Mouse (Mus musculus) neural tube, embryonic 13.5 days (tissue): ENCODE results near the gene Mospd3. TPM values are rescaled to one million over a fixed set of nuclear protein-coding genes. Genes with fewer than 3 reads are reported as not detected.
"Not testable (repeated sequence)": the region's sequence is repeated elsewhere in the genome, so short reads cannot be mapped to it uniquely, and the experiment has no call there.

Source experiments
- ATAC-seq: fragments of 200-750 bp; cut with Nextera tagmentation; 2 replicates; pipeline ENCODE4 v1.8.0; 2017; ENCODE audit warnings: low read depth, mild to moderate bottlenecking, moderate TSS enrichment, moderate library complexity
- H3K27ac ChIP-seq: fragments of 300-500 bp; sonication (generic); replicated peaks from 2 replicates; pipeline ENCODE4 v1.5.1; 2015; ENCODE audit warnings: moderate library complexity, mild to moderate bottlenecking, inconsistent platforms
- H3K27me3 ChIP-seq: fragments of 300-500 bp; sonication (generic); 2 replicates; pipeline ENCODE4 v1.6.1; 2015; ENCODE audit warnings: mild to moderate bottlenecking, inconsistent platforms
- H3K36me3 ChIP-seq: fragments of 300-500 bp; sonication (generic); 2 replicates; pipeline ENCODE4 v1.6.1; 2015; ENCODE audit warnings: mild to moderate bottlenecking, inconsistent platforms
- H3K4me1 ChIP-seq: fragments of 300-500 bp; sonication (generic); replicated peaks from 2 replicates; pipeline ENCODE4 v1.6.1; 2015; ENCODE audit warnings: inconsistent platforms
- H3K4me2 ChIP-seq: fragments of 300-500 bp; sonication (generic); 2 replicates; pipeline ENCODE4 v1.6.1; 2015; ENCODE audit warnings: inconsistent platforms, mild to moderate bottlenecking, moderate library complexity
- H3K4me3 ChIP-seq: fragments of 300-500 bp; sonication (generic); 2 replicates; pipeline ENCODE4 v1.5.1; 2015; ENCODE audit warnings: mild to moderate bottlenecking, inconsistent platforms
- H3K9ac ChIP-seq: fragments of 300-500 bp; sonication (generic); 2 replicates; pipeline ENCODE4 v1.6.1; 2015; ENCODE audit warnings: moderate library complexity, mild to moderate bottlenecking, inconsistent platforms
- H3K9me3 ChIP-seq: fragments of 300-500 bp; sonication (generic); 2 replicates; pipeline ENCODE4 v1.6.1; 2016; ENCODE audit warnings: inconsistent platforms
- WGBS: fragments of 180-500 bp; shearing (Covaris S2); methylation state at CpG from one replicate; pipeline ENCODE4 v1.1.7; 2015; 5-methylcytosine and 5-hydroxymethylcytosine counted together
- polyA plus RNA-seq: library from polyadenylated mRNA; unstranded; fragments of >200 nt; fragmentation: Nextera tagmentation; extraction: Ambion mirVana; gene quantifications from 2 replicates; pipeline ENCODE4 v1.2.1, GENCODE M21; 2015

Gene Mospd3
- polyA plus RNA-seq, 1 experiment from 2014 or later = 58.1 TPM

- ATAC-seq = no peak
- Histone ChIP-seq H3K4me1 (peaks cover 38% of the 10 kb centered on the region), H3K9me3 (no peaks in the 10 kb centered on the region), H3K4me3 (no peak overlapping the region), H3K27me3 (no peaks in the 10 kb centered on the region), H3K9ac (peak overlapping the region; percentile 32; the same call in 1 of the 2 replicates), H3K27ac (no peak overlapping the region), H3K36me3 (peaks cover 47% of the 10 kb centered on the region), H3K4me2 (no peak overlapping the region)
- 78% methylated on average over 12 of the region's 12 CpGs for WGBS
These were observed 32.7 kb upstream of the Mospd3 start for GRCm38 (mm10) chr5:137633397-137634084.

GRCm38 (mm10) chr5:137631591-137631990 lies 30.7 kb upstream of the Mospd3 start:
- H3K36me3 ChIP-seq = peaks cover 27% of the 10 kb centered on the region
- H3K4me3 ChIP-seq = peak overlapping the region; percentile 83
- H3K27me3 ChIP-seq = no peaks in the 10 kb centered on the region
- ATAC-seq = no peak
- peaks cover 49% of the 10 kb centered on the region for H3K4me1 ChIP-seq
- H3K27ac ChIP-seq = peak overlapping the region; percentile 94
- peak overlapping the region; percentile 86 for H3K4me2 ChIP-seq
- peak overlapping the region; percentile 86 for H3K9ac ChIP-seq
- no peaks in the 10 kb centered on the region for H3K9me3 ChIP-seq
- 76% methylated on average over 4 of the region's 4 CpGs for WGBS

- Histone ChIP-seq H3K27ac (peak overlapping the region; percentile 94), H3K4me3 (peak overlapping the region; percentile 83), H3K9ac (peak overlapping the region; percentile 86), H3K27me3 (no peaks in the 10 kb centered on the region), H3K36me3 (peaks cover 23% of the 10 kb centered on the region), H3K4me2 (peak overlapping the region; percentile 86), H3K9me3 (no peaks in the 10 kb centered on the region), H3K4me1 (peaks cover 49% of the 10 kb centered on the region)
- no peak for ATAC-seq
- 58% methylated on average over 9 of the region's 9 CpGs for WGBS
These were observed 30.3 kb upstream of the Mospd3 start for GRCm38 (mm10) chr5:137631171-137631570.

- H3K36me3 ChIP-seq = peaks cover 17% of the 10 kb centered on the region
- H3K4me3 ChIP-seq = peak overlapping the region; percentile 83
- 30% methylated on average over 3 of the region's 3 CpGs for whole genome bisulfite sequencing
- H3K4me1 ChIP-seq = peaks cover 49% of the 10 kb centered on the region
- no peaks in the 10 kb centered on the region for H3K9me3 ChIP-seq
- peak overlapping the region; percentile 86 for H3K4me2 ChIP-seq
- peak overlapping the region; percentile 86 for H3K9ac ChIP-seq
- no peaks in the 10 kb centered on the region for H3K27me3 ChIP-seq
- ATAC-seq = no peak
- H3K27ac ChIP-seq = peak overlapping the region; percentile 94
These were observed 29.7 kb upstream of the Mospd3 start for GRCm38 (mm10) chr5:137630602-137631001.

- H3K9me3 ChIP-seq = no peaks in the 10 kb centered on the region
- WGBS = 23% methylated on average over 6 of the region's 6 CpGs
- peaks cover 49% of the 10 kb centered on the region for H3K4me1 ChIP-seq
- no peak for ATAC-seq
- H3K4me2 ChIP-seq = peak overlapping the region; percentile 86
- H3K36me3 ChIP-seq = peaks cover 12% of the 10 kb centered on the region
- peak overlapping the region; percentile 94 for H3K27ac ChIP-seq
- peak overlapping the region; percentile 86 for H3K9ac ChIP-seq
- H3K27me3 ChIP-seq = no peaks in the 10 kb centered on the region
- H3K4me3 ChIP-seq = peak overlapping the region; percentile 83
These were observed 29.2 kb upstream of the Mospd3 start for GRCm38 (mm10) chr5:137629906-137630545.

GRCm38 (mm10) chr5:137629306-137629721 lies 28.5 kb upstream of the Mospd3 start:
- peak overlapping the region; percentile 94 for H3K27ac ChIP-seq
- H3K9me3 ChIP-seq = no peaks in the 10 kb centered on the region
- H3K36me3 ChIP-seq = peaks cover 9% of the 10 kb centered on the region
- H3K9ac ChIP-seq = peak overlapping the region; percentile 86
- peak overlapping the region; percentile 86 for H3K4me2 ChIP-seq
- peaks cover 49% of the 10 kb centered on the region for H3K4me1 ChIP-seq
- H3K27me3 ChIP-seq = no peaks in the 10 kb centered on the region
- peak overlapping the region; percentile 83 for H3K4me3 ChIP-seq
- WGBS = under 1% methylated on average over 23 of the region's 23 CpGs
- peak; percentile 36 for ATAC-seq

- Histone ChIP-seq H3K4me1 (peaks cover 49% of the 10 kb centered on the region), H3K27me3 (no peaks in the 10 kb centered on the region), H3K4me3 (peak within 1 kb of the TSS; percentile 83), H3K36me3 (peaks cover 3% of the 10 kb centered on the region), H3K27ac (peak within 1 kb of the TSS; percentile 94), H3K9ac (peak within 1 kb of the TSS; percentile 86), H3K4me2 (peak within 1 kb of the TSS; percentile 86), H3K9me3 (no peaks in the 10 kb centered on the region)
- peak; percentile 98 for ATAC-seq
- WGBS = under 1% methylated on average over 45 of the region's 46 CpGs
These were observed 27.8 kb upstream of the Mospd3 start, which contains the start of the genes Fbxo24, Lrch4 and Gm20605 for GRCm38 (mm10) chr5:137628498-137629305. TSS of gene Fbxo24 (minus strand) at chr5:137629002. TSS of gene Lrch4 (plus strand) at chr5:137629121. TSS of gene Gm20605 (plus strand) at chr5:137629175.

GRCm38 (mm10) chr5:137627991-137628390 lies 27.1 kb upstream of the Mospd3 start:
- peaks cover 45% of the 10 kb centered on the region for H3K4me1 ChIP-seq
- ATAC-seq = no peak

GRCm38 (mm10) chr5:137623937-137624530 lies 23.2 kb upstream of the Mospd3 start:
- Histone ChIP-seq H3K27me3 (no peaks in the 10 kb centered on the region), H3K9me3 (no peaks in the 10 kb centered on the region; the same call in 1 of the 2 replicates), H3K4me2 (no peak overlapping the region), H3K9ac (no peak overlapping the region), H3K4me1 (peaks cover 11% of the 10 kb centered on the region), H3K4me3 (no peak overlapping the region), H3K36me3 (no peaks in the 10 kb centered on the region), H3K27ac (no peak overlapping the region)
- no peak for ATAC-seq
- 88% methylated on average over 11 of the region's 11 CpGs for WGBS

More at GRCm38 (mm10) chr5:137627991-137628390, 27.1 kb upstream of the Mospd3 start:
- Histone ChIP-seq H3K27ac (peak overlapping the region; percentile 93), H3K27me3 (no peaks in the 10 kb centered on the region), H3K9ac (peak overlapping the region; percentile 80), H3K4me2 (peak overlapping the region; percentile 65), H3K9me3 (no peaks in the 10 kb centered on the region; the same call in 1 of the 2 replicates), H3K4me3 (peak overlapping the region; percentile 83), H3K36me3 (no peaks in the 10 kb centered on the region)
- WGBS = 3% methylated on average over 9 of the region's 9 CpGs

GRCm38 (mm10) chr5:137615347-137615746 lies 14.5 kb upstream of the Mospd3 start:
- 89% methylated on average over 7 of the region's 7 CpGs for WGBS
- H3K27ac ChIP-seq = no peak overlapping the region

GRCm38 (mm10) chr5:137614921-137615320 lies 14.1 kb upstream of the Mospd3 start:
- H3K4me3 ChIP-seq, H3K9ac ChIP-seq, H3K27me3 ChIP-seq, H3K27ac ChIP-seq, H3K4me2 ChIP-seq, ATAC-seq, H3K36me3 ChIP-seq, H3K9me3 ChIP-seq, H3K4me1 ChIP-seq: not testable (repeated sequence)
- WGBS = 88% methylated on average over 2 of the region's 2 CpGs

More at GRCm38 (mm10) chr5:137615347-137615746, 14.5 kb upstream of the Mospd3 start:
- Histone ChIP-seq H3K4me1 (peaks cover 5% of the 10 kb centered on the region; the same call in 1 of the 2 replicates), H3K36me3 (no peaks in the 10 kb centered on the region), H3K9ac (no peak overlapping the region), H3K27me3 (no peaks in the 10 kb centered on the region), H3K4me3 (no peak overlapping the region), H3K4me2 (no peak overlapping the region), H3K9me3 (no peaks in the 10 kb centered on the region)
- ATAC-seq = no peak
